Mouse (Mus musculus) adrenal gland, adult 18-20 months (tissue): ENCODE measurements at regions not wholly inside any gene's neighbourhood (a gene's known extent, or its start where the extent isn't known, plus 50 kb on each side); places are given as distances from the start of the nearest gene placed in this dataset.

Source experiments
- DNase-seq, 2 experiments: peaks; one replicate each; pipeline ENCODE4 v3.0.0; 2021 to 2022; ENCODE audit warnings: low spot score in 2 of 2

DNA sequence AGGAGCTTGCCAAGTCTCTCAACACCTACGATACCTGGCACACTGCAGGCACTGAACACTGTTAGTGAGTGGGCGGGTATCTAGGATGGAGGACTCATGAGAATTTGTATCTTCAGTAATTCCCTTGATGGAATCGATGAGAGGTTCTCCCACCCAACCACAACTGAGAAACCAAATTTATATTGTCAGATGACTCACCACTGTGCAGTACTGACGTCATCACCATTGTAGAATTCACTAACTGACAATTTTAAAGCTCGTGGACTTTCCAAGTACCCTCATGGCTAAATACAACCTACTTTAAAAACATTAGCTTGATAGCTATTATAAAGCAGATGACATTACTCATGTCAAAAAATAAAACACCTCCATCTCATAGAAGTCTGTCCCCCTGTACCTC is 128.4 kb upstream of the Mtap start:
- no peak for DNase-seq

DNA sequence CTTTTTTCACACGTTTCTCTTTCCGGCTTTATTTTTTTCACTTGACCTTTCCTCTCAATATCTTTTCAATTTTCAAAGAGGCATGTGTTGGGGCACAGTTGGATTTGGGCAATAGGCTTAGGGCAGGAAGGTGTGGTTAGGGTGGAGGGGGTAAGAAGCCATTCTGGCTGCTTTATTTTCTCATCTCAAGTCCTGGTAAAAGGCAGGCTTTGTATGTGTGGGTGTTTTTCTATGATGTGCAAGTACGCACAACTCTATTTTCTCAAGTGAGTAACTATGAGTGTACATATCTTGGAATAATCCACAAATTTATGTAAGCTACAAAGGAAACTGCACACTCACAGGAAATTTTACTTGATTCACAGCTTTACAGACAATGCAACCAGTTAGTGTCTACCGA is 121.5 kb upstream of the Ifne start:
- DNase-seq = no peak

DNA sequence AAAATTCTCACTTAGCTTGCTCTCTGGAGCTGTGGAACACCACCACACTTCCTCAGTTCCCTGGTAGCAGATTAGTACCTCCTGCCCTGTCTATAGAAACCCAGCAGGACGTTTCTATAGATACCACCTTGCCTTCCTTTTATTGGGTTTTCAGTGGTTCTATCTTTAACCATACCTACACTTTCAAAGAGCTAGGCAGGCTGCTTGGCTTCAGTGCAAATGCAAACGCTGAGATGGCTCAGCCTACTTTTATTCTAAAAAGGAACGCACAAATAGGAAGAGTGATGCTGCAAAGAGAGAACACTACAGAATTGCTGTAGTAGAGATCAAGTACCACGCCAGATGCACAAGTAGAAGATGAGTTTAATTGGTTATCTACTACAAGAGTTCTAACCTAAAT is 120.9 kb upstream of the Ifne start:
- no peak for DNase-seq

DNA sequence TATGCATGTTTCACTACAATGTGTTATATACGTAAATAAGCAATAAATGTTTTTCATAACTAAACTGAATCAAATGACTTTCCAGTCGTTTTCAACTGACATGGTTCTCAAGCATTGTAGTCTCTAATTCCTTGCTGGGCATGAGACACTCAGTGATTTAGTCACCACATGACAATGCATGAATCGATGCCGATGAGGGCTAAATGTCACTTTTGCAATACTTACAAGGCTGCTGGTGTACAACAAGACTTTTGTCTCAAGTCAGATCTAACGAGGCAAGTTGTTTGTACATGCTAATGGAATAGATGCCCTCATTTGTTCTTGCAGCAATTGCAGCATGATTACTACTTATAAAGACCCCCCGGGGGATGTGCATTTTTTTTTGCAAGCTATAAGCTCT is 120.2 kb upstream of the Ifne start:
- no peak for DNase-seq

DNA sequence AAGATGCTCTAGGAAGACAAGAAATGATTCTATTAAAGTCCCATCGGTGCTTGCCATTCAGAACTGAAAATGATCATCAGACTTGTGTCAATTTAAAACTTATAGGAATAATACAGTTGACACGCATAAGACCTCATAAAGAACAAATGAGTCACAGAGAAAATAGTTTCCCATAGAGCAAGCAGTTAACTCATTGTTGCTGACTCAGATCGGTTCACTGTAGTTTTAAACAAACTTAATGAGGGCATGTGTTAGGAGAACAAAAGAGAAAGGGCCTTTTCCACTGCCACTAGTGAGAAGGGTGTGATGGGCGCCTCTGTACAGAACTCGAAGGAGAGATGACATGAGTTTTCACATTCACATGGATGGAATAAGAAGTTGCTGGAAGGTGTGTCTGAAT is 118.3 kb upstream of the Ifne start:
- no peak for DNase-seq

DNA sequence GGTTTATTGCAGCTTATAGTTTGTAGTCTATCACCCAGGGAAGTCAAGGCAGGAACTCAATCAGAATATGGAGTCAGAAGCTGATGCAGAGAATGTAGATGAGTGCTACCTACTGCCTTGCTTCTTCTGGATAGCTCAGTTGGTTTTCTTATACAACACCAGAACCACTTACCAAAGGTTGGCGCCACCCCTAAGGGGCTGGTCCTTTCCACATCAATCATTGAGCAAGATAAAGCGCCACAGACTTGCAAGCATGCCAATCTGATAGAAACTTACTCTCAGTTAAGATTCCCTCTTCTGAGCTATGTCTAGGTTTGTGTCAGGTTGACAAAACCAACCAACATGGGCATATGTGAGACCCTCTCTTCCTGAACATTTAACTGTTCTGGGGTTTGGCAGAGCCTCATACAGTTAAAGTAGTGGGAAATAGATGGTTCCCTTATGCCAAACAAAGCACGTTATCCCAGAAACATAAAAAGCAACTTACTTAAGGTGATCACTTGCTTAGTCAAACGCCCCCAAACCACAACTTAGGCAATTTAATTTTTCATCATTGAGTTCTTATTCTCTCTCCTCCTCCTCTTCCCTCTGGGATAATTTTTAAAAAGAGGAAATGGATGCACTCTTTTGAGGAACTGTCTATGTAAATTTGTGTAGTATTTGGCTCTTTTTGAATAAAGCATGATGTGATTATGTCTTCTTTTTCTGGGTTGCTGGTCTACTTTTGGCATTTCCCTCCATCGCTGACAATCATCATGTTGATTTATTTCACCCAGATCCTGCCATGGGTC is 115.3 kb upstream of the Ifne start:
- no peak for DNase-seq

DNA sequence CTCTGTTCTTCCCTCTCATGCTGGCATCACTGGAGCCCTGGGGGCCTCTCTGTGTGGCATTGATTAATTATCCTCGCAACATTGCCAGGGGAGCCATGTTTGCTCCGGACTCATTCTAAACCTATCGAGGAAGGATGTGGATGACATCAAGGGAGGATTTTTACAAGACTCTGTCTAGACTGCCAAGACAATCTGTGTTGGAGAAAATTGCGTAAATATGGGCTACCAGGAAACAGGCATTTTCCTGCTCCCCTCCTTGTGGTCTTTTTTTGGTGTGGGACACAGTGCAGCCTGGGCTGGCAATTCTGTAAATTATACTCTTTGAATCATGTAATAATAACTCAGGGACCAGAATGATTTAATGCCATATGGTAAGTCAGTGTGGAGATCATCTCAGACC is 114.5 kb upstream of the Ifne start:
- DNase-seq = no peak

DNA sequence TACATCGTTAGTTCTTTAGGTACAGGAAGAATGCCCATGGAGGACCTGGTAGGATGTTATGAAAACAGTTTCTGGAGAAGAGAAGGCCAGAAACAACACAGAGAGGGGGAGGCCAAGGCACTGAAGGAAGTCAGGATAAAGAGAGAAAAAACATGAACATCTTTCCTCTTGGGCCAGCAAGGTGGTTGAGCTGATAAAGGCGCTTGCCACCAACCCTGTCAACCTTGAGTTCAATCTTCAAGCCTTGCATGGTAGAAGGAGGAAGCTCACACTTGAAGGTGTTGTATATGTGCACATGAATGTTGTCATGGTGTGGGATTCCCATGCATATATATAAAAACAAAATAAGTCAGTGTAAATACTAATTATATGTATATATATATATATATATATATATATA is 112.5 kb upstream of the Ifne start:
- DNase-seq = no peak

DNA sequence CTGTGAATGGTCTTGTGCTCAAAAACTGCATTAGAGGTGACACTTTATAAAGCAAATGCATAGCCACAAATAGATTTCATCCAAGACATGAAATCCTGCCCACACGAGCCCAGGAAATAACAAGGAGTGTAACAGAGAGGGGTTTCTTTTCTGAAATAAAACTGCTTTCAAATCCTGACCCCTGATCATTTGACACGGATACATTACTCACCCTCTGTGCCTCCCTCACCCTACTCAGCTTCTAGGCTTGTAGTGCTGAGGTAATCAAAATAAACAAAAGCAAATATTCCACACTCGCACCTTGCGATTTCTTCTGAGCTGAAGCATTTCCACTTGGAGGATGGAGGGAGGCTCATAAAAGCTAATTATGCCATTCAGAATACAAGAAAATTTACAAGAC is 108.4 kb upstream of the Ifne start:
- DNase-seq = no peak

DNA sequence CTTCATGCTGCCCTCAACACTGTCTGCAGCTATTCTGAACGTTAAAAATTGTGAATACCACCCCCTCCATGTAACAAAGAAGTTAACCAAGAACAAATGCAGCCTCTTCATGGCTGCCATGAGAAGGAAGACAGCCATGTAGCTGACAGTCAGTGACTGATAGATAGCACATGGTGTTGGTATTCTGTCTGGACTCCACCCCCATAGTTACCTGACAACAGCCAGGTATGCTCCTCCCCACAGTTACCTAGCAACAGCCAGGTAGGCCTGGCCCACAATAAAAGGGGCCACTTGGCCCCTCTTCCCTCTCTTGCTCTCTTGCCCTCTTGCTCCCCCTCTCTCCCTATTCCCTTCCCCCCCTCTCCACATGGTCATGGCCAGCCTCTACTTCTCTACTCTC is 107.1 kb upstream of the Ifne start:
- DNase-seq = no peak

DNA sequence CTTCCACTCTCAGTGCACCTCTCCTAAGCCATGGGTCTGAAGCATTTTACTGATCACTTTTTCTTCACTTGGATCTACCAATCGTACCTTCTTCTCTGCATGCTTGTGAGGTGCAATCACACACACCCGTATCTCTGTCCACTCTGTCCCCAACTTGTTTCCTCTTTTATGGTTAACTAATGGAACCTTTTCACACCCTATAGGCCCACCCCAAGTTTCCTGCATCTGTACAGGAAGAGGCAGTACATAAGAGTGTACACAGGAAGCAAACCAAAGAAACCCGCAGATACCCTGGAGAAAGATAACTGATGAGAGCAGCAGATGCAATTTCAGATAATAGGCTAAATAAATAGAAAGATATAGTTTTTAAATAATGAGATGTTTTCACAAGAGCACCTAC is 102.5 kb upstream of the Ifne start:
- no peak for DNase-seq

DNA sequence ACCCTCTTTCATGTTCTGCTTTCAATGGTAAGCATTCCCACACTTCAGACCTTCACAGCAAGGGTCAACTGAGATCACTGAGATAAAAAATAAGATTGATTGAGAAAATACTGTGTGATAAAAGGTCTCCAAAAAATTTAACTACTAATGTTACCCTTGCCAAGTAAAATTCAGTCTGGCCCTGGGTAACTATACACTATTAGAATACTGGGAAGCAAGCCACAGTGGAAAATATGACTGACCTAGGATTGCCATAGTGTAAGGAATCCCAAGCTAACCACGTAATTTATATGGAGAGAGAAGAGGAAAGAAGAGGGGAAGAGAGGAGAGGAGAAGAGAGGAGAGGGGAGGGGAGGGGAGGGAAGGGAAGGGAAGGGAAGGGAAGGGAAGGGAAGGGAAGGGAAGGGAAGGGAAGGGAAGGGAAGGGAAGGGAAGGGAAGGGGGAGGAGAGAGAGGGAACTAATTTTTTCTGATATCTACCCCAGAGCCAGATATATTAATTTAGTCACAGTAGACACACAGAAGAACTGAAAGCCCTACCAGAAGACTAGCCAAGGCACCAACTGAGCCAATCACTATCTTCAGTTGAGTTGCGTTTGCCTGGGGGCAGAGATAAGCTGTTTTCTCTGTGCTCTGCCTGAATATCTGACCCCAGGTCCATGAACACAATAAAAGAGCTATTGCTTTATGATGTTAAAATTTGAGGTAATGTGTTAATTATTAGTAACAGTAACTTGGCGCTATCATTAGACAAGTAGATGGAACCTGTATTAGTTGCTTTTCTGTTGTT is 97.3 kb upstream of the Ifne start:
- no peak for DNase-seq

DNA sequence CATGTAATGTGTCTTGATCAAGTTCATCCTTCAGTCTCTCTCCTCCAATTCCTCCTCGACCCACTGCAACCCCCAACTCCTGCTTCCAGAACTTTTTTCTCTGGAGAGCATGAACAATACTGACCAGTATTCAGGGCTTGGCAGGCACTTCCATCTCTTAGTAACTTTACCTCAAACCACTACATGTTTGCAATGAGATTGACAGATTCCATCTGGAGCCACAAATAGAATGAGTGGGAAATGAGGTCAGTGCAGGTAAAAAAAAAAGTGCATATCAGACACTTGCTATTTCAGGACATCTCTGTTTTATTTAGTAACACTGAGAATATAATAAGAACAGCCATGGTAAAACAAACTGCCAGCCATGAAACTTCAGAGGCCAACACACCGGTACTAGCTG is 94.5 kb upstream of the Ifne start:
- DNase-seq = no peak

DNA sequence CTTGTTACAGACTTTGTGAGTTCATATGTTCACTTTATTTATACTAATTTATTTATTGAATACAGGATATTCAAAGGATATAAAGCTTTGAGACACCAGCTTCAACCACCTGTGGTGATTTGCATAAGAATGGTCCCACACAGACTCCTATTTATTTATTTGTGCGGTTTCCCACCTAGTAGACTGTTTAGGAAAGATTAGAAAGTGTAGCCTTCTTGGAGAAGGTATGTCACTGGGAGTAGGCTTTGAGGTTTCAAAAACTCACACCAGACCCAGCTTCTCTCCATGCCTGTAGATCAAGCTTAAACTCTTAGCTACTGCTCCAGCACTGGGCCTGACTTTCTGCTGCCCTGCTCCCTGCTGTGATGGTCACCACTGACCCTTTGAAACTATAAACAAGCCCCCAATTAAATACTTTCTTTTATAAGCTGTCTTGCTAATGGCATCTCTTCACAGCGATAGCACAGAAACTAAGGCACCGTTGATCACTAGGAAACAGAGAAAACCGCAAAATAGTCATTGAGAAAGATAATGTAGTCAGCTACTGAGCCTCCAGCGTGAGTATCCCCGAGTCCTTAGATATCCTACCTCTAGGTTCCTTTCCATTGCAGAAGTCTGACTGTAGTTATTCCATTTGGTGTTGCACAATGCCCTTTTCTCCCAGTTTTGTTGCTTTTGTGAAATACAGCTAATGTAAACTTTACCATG is 89.3 kb upstream of the Ifne start:
- DNase-seq = no peak

DNA sequence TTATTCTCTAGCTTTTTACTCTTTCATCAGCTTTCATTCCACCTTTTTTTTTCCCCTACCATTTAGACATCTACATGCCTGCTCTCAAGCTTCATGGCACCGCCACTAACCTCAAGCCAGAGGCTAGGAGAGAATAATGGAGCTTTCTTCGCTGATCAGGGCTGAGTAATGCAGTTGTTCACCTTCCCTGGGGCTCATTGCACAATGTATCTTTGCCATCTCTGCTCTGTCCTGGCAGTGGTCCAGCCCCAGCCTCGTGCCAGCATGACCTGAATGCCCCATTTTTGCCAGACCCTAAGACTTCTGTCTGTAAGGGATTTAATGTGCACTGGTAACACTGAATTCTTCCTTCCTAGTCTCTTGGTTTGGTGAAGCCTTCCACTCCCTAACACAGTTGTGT is 79.6 kb upstream of the Ifne start:
- no peak for DNase-seq

DNA sequence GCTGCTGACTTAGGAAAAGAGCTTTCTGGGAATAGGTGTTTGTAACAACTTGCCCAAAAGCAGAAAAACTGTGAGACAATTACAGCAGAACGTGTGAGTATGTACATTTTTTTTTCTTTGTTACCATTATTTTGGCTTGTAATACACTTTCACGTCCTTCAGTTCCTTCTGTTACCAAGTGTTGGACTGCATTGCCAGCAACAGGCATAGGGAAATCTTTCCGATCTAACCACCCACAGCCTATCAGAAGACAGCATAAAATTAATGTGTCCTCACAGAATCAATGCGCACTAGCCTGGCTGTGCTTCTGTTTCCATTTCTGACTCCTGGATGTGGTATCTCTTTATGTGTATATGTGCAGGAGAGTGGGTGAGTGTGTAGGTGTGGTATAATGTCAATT is 76.6 kb upstream of the Ifne start:
- DNase-seq = no peak

DNA sequence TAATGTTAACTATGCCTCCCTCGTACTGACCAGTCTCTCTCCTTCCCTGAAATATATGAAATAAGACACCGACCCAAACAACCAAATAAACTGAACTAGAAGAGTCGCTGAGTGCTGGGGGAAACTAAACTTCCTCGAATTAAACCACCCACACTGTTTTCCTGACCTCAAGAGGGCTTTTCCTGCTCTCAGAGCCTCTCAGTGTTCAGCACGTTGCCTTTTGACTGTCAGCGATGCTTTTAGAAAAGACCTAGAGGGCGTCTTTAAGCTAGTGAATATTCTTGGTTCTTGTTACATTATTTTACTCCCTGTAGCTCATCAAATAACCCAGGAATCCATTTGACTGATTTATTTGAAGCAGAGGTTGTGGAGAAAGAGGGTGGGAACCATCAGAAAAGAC is 76.2 kb upstream of the Ifne start:
- no peak for DNase-seq

DNA sequence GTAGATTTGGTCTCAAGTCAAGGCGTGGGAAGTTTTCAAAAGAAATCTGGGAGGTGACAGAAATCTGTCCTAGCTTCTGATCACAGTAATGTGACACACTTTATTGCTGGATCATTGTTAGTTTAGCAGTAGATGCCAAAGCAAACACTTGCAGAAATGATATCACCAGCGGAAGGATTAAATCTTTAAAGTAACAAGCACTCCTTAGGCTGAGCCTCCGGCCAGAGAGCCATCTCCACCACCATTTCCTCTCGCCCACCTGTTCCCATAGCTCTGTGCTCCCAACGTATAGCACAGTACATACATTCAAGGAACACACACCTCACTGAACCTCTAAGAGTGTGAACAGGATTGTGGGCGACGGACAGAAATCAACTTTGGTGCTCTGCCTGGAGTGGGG is 75.6 kb upstream of the Ifne start:
- DNase-seq = no peak

DNA sequence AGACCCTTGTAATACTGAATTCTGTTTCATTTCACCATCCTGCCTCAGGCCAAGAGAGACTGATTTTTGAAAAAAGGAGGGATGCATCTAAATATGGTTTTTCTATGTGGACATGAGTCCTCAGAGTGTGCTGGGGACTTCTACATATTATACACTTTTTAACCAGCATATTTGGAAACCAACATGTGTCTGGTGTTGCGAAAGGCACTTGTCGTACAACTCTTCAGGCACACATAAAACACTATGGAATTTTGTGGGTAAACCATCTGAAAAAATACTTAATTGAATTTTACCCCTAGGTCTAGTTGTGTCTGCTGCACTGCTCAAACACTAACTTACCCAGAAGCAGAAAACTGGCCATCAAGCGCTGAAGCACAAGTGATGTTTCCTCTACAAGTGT is 74.0 kb upstream of the Ifne start:
- DNase-seq = no peak

DNA sequence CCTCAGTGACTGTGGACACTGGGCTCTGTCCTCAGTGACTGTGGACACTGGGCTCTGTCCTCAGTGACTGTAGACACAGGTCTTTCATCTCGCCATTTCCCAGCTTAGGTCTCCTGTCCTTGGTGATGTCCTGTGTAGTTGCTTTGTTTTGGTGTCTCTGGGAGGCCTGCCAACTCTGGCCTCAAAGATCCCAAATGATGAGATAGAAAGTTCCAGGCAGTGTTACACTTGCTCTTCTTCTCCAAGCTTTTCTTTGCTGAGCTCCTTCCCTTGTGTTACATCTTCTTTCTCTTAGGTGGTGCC is 71.0 kb upstream of the Ifne start:
- DNase-seq = no peak

DNA sequence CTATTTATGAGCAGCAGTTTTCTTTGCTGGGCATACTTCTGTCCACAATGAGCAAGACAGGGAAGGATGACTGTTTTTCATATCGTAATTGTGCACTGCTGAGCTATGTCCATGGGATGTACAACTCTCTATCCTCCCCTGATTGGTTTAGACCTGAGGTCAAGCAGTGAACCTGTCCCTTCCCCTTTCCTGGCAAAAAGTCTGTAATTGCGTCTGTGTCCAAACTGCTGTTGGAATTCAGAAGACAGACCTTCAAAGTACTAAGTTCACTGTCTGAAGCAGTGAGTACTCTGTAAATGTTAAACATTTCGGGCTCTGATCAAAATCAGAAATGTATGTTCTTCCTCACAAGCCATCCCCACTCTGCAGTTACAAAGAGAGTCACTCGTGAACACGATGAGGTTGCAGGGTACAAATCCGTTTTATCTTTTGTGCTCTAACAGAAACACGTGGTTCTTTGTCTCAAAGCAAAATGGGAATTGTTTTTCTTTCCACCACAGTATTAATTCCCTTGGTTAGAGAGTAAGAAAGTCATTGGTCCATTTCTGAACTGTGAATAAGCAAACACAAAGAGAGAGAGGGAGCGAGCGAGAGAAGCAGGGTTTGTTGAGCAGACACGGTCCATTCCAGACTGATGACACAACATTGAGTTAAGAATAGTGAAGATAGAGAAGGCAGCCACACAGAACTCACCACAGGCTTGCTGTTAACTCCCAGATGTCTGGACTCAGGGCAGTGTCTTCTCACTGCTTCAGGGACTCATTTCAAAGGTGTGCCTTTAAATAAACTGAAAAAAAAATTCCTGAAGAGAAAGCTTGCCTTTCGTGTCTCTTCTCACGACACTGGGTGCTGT is 70.4 kb upstream of the Ifne start:
- DNase-seq = no peak
